Mouse (Mus musculus) lung, embryonic 15.5 days (tissue): ENCODE results near the gene Lrrc14b. TPM values are rescaled to one million over a fixed set of nuclear protein-coding genes. Genes with fewer than 3 reads are reported as not detected.

ENCODE experiments used
- ATAC-seq: fragments of 200-750 bp; cut with Nextera tagmentation; 2 replicates; pipeline ENCODE4 v1.8.0; 2017; ENCODE audit warnings: moderate number of reproducible peaks, borderline replicate concordance; ENCODE audit not compliant: low FRiP score, low TSS enrichment; ENCODE audit errors: extremely low read depth
- H3K27ac ChIP-seq: fragments of 300-500 bp; sonication (generic); 2 replicates; pipeline ENCODE4 v1.5.1; 2015; ENCODE audit warnings: moderate library complexity, mild to moderate bottlenecking, inconsistent platforms
- H3K27me3 ChIP-seq: fragments of 300-500 bp; sonication (generic); 2 replicates; pipeline ENCODE4 v1.6.1; 2015; ENCODE audit warnings: inconsistent platforms
- H3K36me3 ChIP-seq: fragments of 300-500 bp; sonication (generic); 2 replicates; pipeline ENCODE4 v1.6.1; 2015; ENCODE audit warnings: inconsistent platforms
- H3K4me1 ChIP-seq: fragments of 300-500 bp; sonication (generic); 2 replicates; pipeline ENCODE4 v1.6.1; 2015; ENCODE audit warnings: inconsistent platforms
- H3K4me2 ChIP-seq: fragments of 300-500 bp; sonication (generic); 2 replicates; pipeline ENCODE4 v1.6.1; 2015; ENCODE audit warnings: inconsistent platforms, mild to moderate bottlenecking, moderate library complexity
- H3K4me3 ChIP-seq: fragments of 300-500 bp; sonication (generic); 2 replicates; pipeline ENCODE4 v1.5.1; 2015; ENCODE audit warnings: mild to moderate bottlenecking, inconsistent platforms
- H3K9ac ChIP-seq: fragments of 300-500 bp; sonication (generic); 2 replicates; pipeline ENCODE4 v1.6.1; 2015; ENCODE audit warnings: inconsistent platforms
- H3K9me3 ChIP-seq: fragments of 300-500 bp; sonication (generic); 2 replicates; pipeline ENCODE4 v1.6.1; 2016; ENCODE audit warnings: inconsistent platforms
- WGBS: fragments of 180-500 bp; shearing (Covaris S2); methylation state at CpG from one replicate; pipeline ENCODE4 v1.1.7; 2015; 5-methylcytosine and 5-hydroxymethylcytosine counted together
- microRNA counts: library from miRNA; unstranded; fragments of <30 nt; microRNA quantifications from one replicate; lab custom pipeline; 2016
- microRNA-seq: library from miRNA; unstranded; fragments of <30 nt; microRNA quantifications from one replicate; pipeline ENCODE4, GENCODE M21; 2016
- polyA plus RNA-seq: library from polyadenylated mRNA; unstranded; fragments of >200 nt; fragmentation: Nextera tagmentation; extraction: Ambion mirVana; gene quantifications from 2 replicates; pipeline ENCODE4 v1.2.1, GENCODE M21; 2015

Gene Lrrc14b
- polyA plus RNA-seq, 1 experiment from 2014 or later = not detected

GRCm38 (mm10) chr13:74349566-74350434 is 14.0 kb downstream of the Lrrc14b start, which contains the start of the genes Sdha and Ccdc127:
Gene Sdha, minus strand, starts transcription at chr13:74350280.
Gene Ccdc127, plus strand, starts transcription at chr13:74350309.
- under 1% methylated on average over 57 of the region's 57 CpGs for WGBS
- H3K27ac ChIP-seq = peak within 1 kb of the TSS; percentile 70
- H3K4me1 ChIP-seq = peaks cover 15% of the 10 kb centered on the region
- H3K27me3 ChIP-seq = no peaks in the 10 kb centered on the region
- no peaks in the 10 kb centered on the region for H3K9me3 ChIP-seq
- peak within 1 kb of the TSS; percentile 74 for H3K4me3 ChIP-seq
- peak; percentile 99 for ATAC-seq
- peaks cover 17% of the 10 kb centered on the region for H3K36me3 ChIP-seq
- peak within 1 kb of the TSS; percentile 83 for H3K9ac ChIP-seq
- peak within 1 kb of the TSS; percentile 58 for H3K4me2 ChIP-seq

GRCm38 (mm10) chr13:74341036-74341435 is 22.8 kb downstream of the Lrrc14b start:
- Histone ChIP-seq H3K36me3 (peaks cover 71% of the 10 kb centered on the region), H3K9ac (no peak overlapping the region), H3K4me1 (no peaks in the 10 kb centered on the region), H3K4me2 (no peak overlapping the region), H3K27ac (no peak overlapping the region), H3K4me3 (no peak overlapping the region), H3K27me3 (no peaks in the 10 kb centered on the region), H3K9me3 (no peaks in the 10 kb centered on the region)
- no peak for ATAC-seq
- 36% methylated on average over 3 of the region's 3 CpGs for WGBS

- no peaks in the 10 kb centered on the region for H3K27me3 ChIP-seq
- no peak overlapping the region for H3K9ac ChIP-seq
- no peak overlapping the region for H3K27ac ChIP-seq
- H3K4me3 ChIP-seq = no peak overlapping the region
- ATAC-seq = no peak
- H3K4me2 ChIP-seq = no peak overlapping the region
- H3K9me3 ChIP-seq = no peaks in the 10 kb centered on the region
- no peaks in the 10 kb centered on the region for H3K4me1 ChIP-seq
- peaks cover 77% of the 10 kb centered on the region for H3K36me3 ChIP-seq
Measured at GRCm38 (mm10) chr13:74329321-74329720, 34.5 kb downstream of the Lrrc14b start.

- WGBS = under 1% methylated on average over 35 of the region's 36 CpGs
- ATAC-seq = peak; percentile 100
- H3K9me3 ChIP-seq = no peaks in the 10 kb centered on the region
- peak within 1 kb of the TSS; percentile 15; the same call in 1 of the 2 replicates for H3K27ac ChIP-seq
- H3K36me3 ChIP-seq = peaks cover 28% of the 10 kb centered on the region
- H3K27me3 ChIP-seq = no peaks in the 10 kb centered on the region
- H3K4me1 ChIP-seq = peaks cover 7% of the 10 kb centered on the region; the same call in 1 of the 2 replicates
- peak within 1 kb of the TSS; percentile 73 for H3K9ac ChIP-seq
- peak within 1 kb of the TSS; percentile 67 for H3K4me3 ChIP-seq
- H3K4me2 ChIP-seq = peak within 1 kb of the TSS; percentile 66
Measured at GRCm38 (mm10) chr13:74317170-74317849, 46.5 kb downstream of the Lrrc14b start, which contains the start of gene Pdcd6. Gene Pdcd6, minus strand, starts transcription at chr13:74317580.

- Histone ChIP-seq H3K9me3 (no peaks in the 10 kb centered on the region), H3K4me1 (peaks cover 7% of the 10 kb centered on the region; the same call in 1 of the 2 replicates), H3K4me2 (peak overlapping the region; percentile 66), H3K27me3 (no peaks in the 10 kb centered on the region), H3K4me3 (peak overlapping the region; percentile 67), H3K9ac (peak overlapping the region; percentile 73), H3K27ac (peak overlapping the region; percentile 15; the same call in 1 of the 2 replicates), H3K36me3 (peaks cover 24% of the 10 kb centered on the region)
- ATAC-seq = no peak
- WGBS = 2% methylated on average over 15 of the region's 15 CpGs
Measured at GRCm38 (mm10) chr13:74316789-74317169, 47.0 kb downstream of the Lrrc14b start.

GRCm38 (mm10) chr13:74316386-74316785 is 47.4 kb downstream of the Lrrc14b start:
- H3K27ac ChIP-seq = peak overlapping the region; percentile 15; the same call in 1 of the 2 replicates
- no peaks in the 10 kb centered on the region for H3K9me3 ChIP-seq
- ATAC-seq = no peak
- H3K4me2 ChIP-seq = peak overlapping the region; percentile 66
- peak overlapping the region; percentile 67 for H3K4me3 ChIP-seq
- 17% methylated on average over 4 of the region's 4 CpGs for WGBS
- H3K4me1 ChIP-seq = peaks cover 7% of the 10 kb centered on the region; the same call in 1 of the 2 replicates
- H3K36me3 ChIP-seq = peaks cover 24% of the 10 kb centered on the region
- no peaks in the 10 kb centered on the region for H3K27me3 ChIP-seq
- peak overlapping the region; percentile 73 for H3K9ac ChIP-seq

- H3K36me3 ChIP-seq = peaks cover 25% of the 10 kb centered on the region
- H3K27ac ChIP-seq = no peak overlapping the region
- no peak for ATAC-seq
Measured at GRCm38 (mm10) chr13:74314616-74315015, 49.2 kb downstream of the Lrrc14b start.

More at GRCm38 (mm10) chr13:74314616-74315015, 49.2 kb downstream of the Lrrc14b start:
- Histone ChIP-seq H3K4me2 (no peak overlapping the region), H3K4me1 (peaks cover 7% of the 10 kb centered on the region; the same call in 1 of the 2 replicates), H3K9ac (no peak overlapping the region), H3K27me3 (no peaks in the 10 kb centered on the region), H3K9me3 (no peaks in the 10 kb centered on the region), H3K4me3 (no peak overlapping the region)
- WGBS = 95% methylated on average over 3 of the region's 3 CpGs

MicroRNA genes within 50 kb of the gene (microRNA counts, 519-probe panel; counts per million panel counts)
- microRNA mmu-miR-692 (lab: Ali Mortazavi, UCI) = 19.7 counts per million

Small RNAs within 50 kb of the gene (microRNA-seq; reads per million reads assigned to microRNA genes)
- gene Mir692-3 = not detected

Other genes with a start within 250 kb of the Lrrc14b start
- gene Slc9a3, start 242.5 kb downstream of the Lrrc14b start, polyA plus RNA-seq = not detected in 2 replicates
- gene Exoc3, start 155.3 kb downstream of the Lrrc14b start, polyA plus RNA-seq = 69.4 and 72.7 TPM in 2 replicates
- 0.54 and 0.87 TPM in 2 replicates for gene Ahrr, start 71.7 kb downstream of the Lrrc14b start, polyA plus RNA-seq
- gene Pdcd6, start 46.4 kb downstream of the Lrrc14b start, polyA plus RNA-seq = 128 and 136 TPM in 2 replicates
- gene Sdha, start 13.7 kb downstream of the Lrrc14b start, polyA plus RNA-seq = 262 and 281 TPM in 2 replicates
- gene Ccdc127, start 13.7 kb downstream of the Lrrc14b start, polyA plus RNA-seq = 50.2 and 51.1 TPM in 2 replicates
- 5.4 and 5.9 TPM in 2 replicates for gene Zfp72, start 26.8 kb upstream of the Lrrc14b start, polyA plus RNA-seq
- 73.5 and 77.1 TPM in 2 replicates for gene Ftl1-ps1, start 35.7 kb upstream of the Lrrc14b start, polyA plus RNA-seq
- gene Zfp825, start 130.0 kb upstream of the Lrrc14b start, polyA plus RNA-seq = 22.8 and 22.9 TPM in 2 replicates